Mouse (Mus musculus): ENCODE measurements around the gene Dcst2. TPM values are rescaled to one million over a fixed set of nuclear protein-coding genes. Genes with fewer than 3 reads are reported as not detected.

Dcst2 gene
- polyA plus RNA-seq, 1 experiment from 2014 or later, result 10.0 TPM

DNA sequence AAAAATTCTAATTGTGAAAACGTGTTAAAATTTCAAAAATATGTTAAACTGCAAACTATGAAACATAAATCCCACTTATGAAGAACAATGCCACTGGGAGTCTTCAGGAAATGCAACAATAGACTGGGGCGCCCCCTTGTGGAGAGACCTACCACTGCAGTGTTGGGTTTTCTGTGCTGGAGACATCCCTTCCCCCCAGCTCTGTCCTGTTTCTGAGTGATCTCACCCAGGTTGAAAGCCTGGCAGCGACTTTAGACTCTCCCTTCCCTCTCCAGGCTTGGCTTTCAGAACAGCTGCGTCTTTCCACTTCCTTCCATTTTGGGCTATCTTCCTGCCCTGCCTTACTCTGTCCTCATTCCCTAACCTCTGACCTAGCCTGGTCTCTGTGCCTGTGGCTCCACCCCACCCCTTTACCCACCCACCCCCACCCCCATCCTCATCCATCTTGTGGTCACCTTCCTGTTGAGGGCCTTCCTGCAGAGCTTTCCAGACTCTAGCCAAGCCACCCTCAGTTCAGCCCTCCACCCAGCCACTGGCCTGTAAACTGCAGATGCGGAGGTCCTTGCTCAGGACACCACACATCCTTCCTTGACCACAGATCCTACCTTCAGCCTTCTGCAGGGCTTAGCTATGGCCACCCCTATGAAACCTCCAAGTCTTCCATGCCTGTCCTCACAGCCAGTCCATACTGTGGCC lies 6.8 kb upstream of the Dcst2 start:
- H3K4me2 ChIP-seq (replicated peaks; ENCODE audit: low read depth), result peak overlapping the region; percentile 54
- peak overlapping the region; percentile 37 for H3K9ac ChIP-seq (ENCODE audit: low read depth, low read length)
- H3K4me1 ChIP-seq (replicated peaks; ENCODE audit: control insufficient read depth, insufficient read depth, low read length), result peaks cover 9% of the 10 kb centered on the region
- peak; percentile 83 for ATAC-seq
- WGBS, result 15% methylated on average over 5 of the region's 5 CpGs
- no peaks in the 10 kb centered on the region for H3K9me3 ChIP-seq (ENCODE audit: control insufficient read depth)
- TF ChIP-seq CTCF (IDR thresholded peaks at IDR 0.05; ENCODE audit: low read depth), result peak; percentile 94
- H3K36me3 ChIP-seq (ENCODE audit: control insufficient read depth, insufficient read depth), result no peaks in the 10 kb centered on the region
- no peak overlapping the region for H3K4me3 ChIP-seq (ENCODE audit: low read depth, low read length)
- no peaks in the 10 kb centered on the region for H3K27me3 ChIP-seq (replicated peaks; ENCODE audit: control insufficient read depth, insufficient read depth, low read length)
- H3K27ac ChIP-seq (ENCODE audit: low read depth, low read length), result peak overlapping the region; percentile 97

DNA sequence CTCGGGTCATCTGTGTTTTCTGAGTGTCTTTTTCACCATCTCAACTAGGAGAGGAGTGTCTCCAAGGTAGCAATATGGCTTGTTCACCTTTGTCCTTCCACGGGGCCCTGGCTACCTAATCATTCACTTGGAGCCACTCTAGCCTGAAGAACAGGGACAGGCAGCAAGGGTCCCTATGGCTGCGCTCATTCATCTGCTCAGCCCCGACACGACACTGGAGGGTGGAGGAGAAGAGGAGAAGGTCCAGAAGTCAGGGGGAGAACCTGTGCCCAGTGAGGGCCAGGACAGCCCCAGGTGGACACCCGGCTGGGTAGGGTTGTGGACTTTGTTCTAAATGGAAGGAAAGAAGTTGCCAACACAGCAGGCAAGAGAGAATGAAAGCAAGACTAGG lies 6.3 kb upstream of the Dcst2 start:
- Histone ChIP-seq H3K4me3 (ENCODE audit: low read depth, low read length) (no peak overlapping the region), H3K4me2 (replicated peaks; ENCODE audit: low read depth) (peak overlapping the region; percentile 54), H3K9ac (ENCODE audit: low read depth, low read length) (peak overlapping the region; percentile 37; the same call in 1 of the 2 replicates), H3K36me3 (ENCODE audit: control insufficient read depth, insufficient read depth) (no peaks in the 10 kb centered on the region), H3K4me1 (replicated peaks; ENCODE audit: control insufficient read depth, insufficient read depth, low read length) (peaks cover 3% of the 10 kb centered on the region), H3K9me3 (ENCODE audit: control insufficient read depth) (no peaks in the 10 kb centered on the region), H3K27ac (ENCODE audit: low read depth, low read length) (peak overlapping the region; percentile 97), H3K27me3 (replicated peaks; ENCODE audit: control insufficient read depth, insufficient read depth, low read length) (no peaks in the 10 kb centered on the region)
- TF ChIP-seq CTCF (IDR thresholded peaks at IDR 0.05; ENCODE audit: low read depth), result no peak
- WGBS, result 41% methylated on average over 6 of the region's 6 CpGs
- ATAC-seq, result peak; percentile 72

GRCm38 (mm10) chr3:89356029-89356428 lies 5.7 kb upstream of the Dcst2 start:
- Histone ChIP-seq H3K4me3 (ENCODE audit: low read depth, low read length) (no peak overlapping the region), H3K27ac (ENCODE audit: low read depth, low read length) (peak overlapping the region; percentile 97), H3K4me1 (replicated peaks; ENCODE audit: control insufficient read depth, insufficient read depth, low read length) (peaks cover 3% of the 10 kb centered on the region; the same call in 1 of the 2 replicates), H3K36me3 (ENCODE audit: control insufficient read depth, insufficient read depth) (no peaks in the 10 kb centered on the region), H3K4me2 (replicated peaks; ENCODE audit: low read depth) (no peak overlapping the region), H3K9ac (ENCODE audit: low read depth, low read length) (no peak overlapping the region), H3K27me3 (replicated peaks; ENCODE audit: control insufficient read depth, insufficient read depth, low read length) (no peaks in the 10 kb centered on the region), H3K9me3 (ENCODE audit: control insufficient read depth) (no peaks in the 10 kb centered on the region)
- WGBS, result 63% methylated on average over 9 of the region's 9 CpGs
- TF ChIP-seq CTCF (IDR thresholded peaks at IDR 0.05; ENCODE audit: low read depth), result no peak
- no peak for ATAC-seq

DNA sequence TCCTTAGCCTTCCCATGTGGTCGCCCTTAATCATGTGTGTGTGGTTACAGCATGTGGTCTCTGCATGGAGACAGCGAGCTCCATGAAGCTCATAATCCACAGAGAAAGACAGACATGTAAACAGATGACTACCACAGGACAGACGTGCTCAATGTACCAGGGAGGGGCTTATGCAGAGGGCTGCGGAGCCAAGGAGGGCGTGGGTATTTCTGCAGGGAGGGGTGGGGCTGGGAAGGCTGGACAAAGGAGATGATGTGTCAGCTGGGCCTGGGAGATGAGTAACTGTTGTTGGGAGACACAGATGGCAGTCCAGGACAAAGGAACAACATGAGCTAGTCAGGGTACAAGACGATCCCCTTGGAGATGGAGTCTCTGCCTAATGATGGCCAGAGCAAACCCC lies 2.1 kb upstream of the Dcst2 start:
- 44% methylated on average over 6 of the region's 6 CpGs for WGBS

GRCm38 (mm10) chr3:89360237-89360636 lies 1.5 kb upstream of the Dcst2 start:
- Histone ChIP-seq H3K9ac (ENCODE audit: low read depth, low read length) (no peak overlapping the region), H3K27me3 (replicated peaks; ENCODE audit: control insufficient read depth, insufficient read depth, low read length) (no peaks in the 10 kb centered on the region), H3K27ac (ENCODE audit: low read depth, low read length) (no peak overlapping the region), H3K4me1 (replicated peaks; ENCODE audit: control insufficient read depth, insufficient read depth, low read length) (peaks cover under 1% of the 10 kb centered on the region; the same call in 1 of the 2 replicates), H3K4me3 (ENCODE audit: low read depth, low read length) (no peak overlapping the region), H3K9me3 (ENCODE audit: control insufficient read depth) (no peaks in the 10 kb centered on the region), H3K4me2 (replicated peaks; ENCODE audit: low read depth) (no peak overlapping the region), H3K36me3 (ENCODE audit: control insufficient read depth, insufficient read depth) (no peaks in the 10 kb centered on the region)
- TF ChIP-seq CTCF (IDR thresholded peaks at IDR 0.05; ENCODE audit: low read depth), result no peak
- no peak for ATAC-seq
- 66% methylated on average over 3 of the region's 3 CpGs for WGBS

More for the DNA sequence above, 2.1 kb upstream of the Dcst2 start:
- peaks cover 3% of the 10 kb centered on the region; the same call in 1 of the 2 replicates for H3K4me1 ChIP-seq (replicated peaks; ENCODE audit: control insufficient read depth, insufficient read depth, low read length)
- H3K9ac ChIP-seq (ENCODE audit: low read depth, low read length), result no peak overlapping the region
- H3K36me3 ChIP-seq (ENCODE audit: control insufficient read depth, insufficient read depth), result no peaks in the 10 kb centered on the region
- H3K27me3 ChIP-seq (replicated peaks; ENCODE audit: control insufficient read depth, insufficient read depth, low read length), result no peaks in the 10 kb centered on the region
- H3K27ac ChIP-seq (ENCODE audit: low read depth, low read length), result no peak overlapping the region; the same call in 1 of the 2 replicates
- no peak overlapping the region for H3K4me2 ChIP-seq (replicated peaks; ENCODE audit: low read depth)
- ATAC-seq, result no peak
- H3K9me3 ChIP-seq (ENCODE audit: control insufficient read depth), result no peaks in the 10 kb centered on the region
- no peak for TF ChIP-seq CTCF (IDR thresholded peaks at IDR 0.05; ENCODE audit: low read depth)
- no peak overlapping the region for H3K4me3 ChIP-seq (ENCODE audit: low read depth, low read length)

DNA sequence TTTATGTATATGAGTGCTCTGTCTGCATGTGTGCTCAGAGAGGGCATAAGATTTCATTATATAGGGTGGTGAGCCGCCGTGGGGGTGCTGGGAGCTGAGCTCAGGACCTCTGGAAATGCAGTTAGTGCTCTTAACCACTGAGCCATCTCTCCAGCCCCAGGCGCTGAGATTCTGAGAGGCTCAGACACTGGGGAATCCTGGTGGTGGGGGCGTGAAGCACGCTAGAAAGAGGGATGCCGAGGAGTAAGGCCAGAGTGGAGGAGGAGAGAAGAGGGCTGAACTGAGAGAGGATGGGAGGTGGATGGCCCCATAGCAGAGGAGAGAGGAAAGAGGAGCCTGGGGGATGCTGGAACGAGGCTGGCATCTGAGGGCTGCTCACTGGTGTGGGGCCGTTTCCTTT lies 2.9 kb downstream of the Dcst2 start:
- H3K9me3 ChIP-seq (ENCODE audit: control insufficient read depth), result no peaks in the 10 kb centered on the region
- no peak overlapping the region for H3K27ac ChIP-seq (ENCODE audit: low read depth, low read length)
- no peaks in the 10 kb centered on the region for H3K27me3 ChIP-seq (replicated peaks; ENCODE audit: control insufficient read depth, insufficient read depth, low read length)
- peaks cover 3% of the 10 kb centered on the region for H3K4me1 ChIP-seq (replicated peaks; ENCODE audit: control insufficient read depth, insufficient read depth, low read length)
- H3K9ac ChIP-seq (ENCODE audit: low read depth, low read length), result no peak overlapping the region
- no peaks in the 10 kb centered on the region for H3K36me3 ChIP-seq (ENCODE audit: control insufficient read depth, insufficient read depth)
- 74% methylated on average over 8 of the region's 8 CpGs for WGBS
- no peak overlapping the region for H3K4me3 ChIP-seq (ENCODE audit: low read depth, low read length)
- no peak for ATAC-seq
- H3K4me2 ChIP-seq (replicated peaks; ENCODE audit: low read depth), result no peak overlapping the region
- TF ChIP-seq CTCF (IDR thresholded peaks at IDR 0.05; ENCODE audit: low read depth), result no peak
